Mouse (Mus musculus): ENCODE results near the gene Cd96. TPM values are rescaled to one million over a fixed set of nuclear protein-coding genes. Genes with fewer than 3 reads are reported as not detected.
A peak's percentile ranks its signal among the peaks of the same experiment; 100 is the strongest.

Gene Cd96
- polyA plus RNA-seq, 1 experiment, result 0.91 TPM

GRCm38 (mm10) chr16:46009717-46010116 is 110.3 kb downstream of the Cd96 start:
- Histone ChIP-seq H3K4me1 (ENCODE audit: control insufficient read depth, insufficient read depth, insufficient read length, low read length) (peaks cover 8% of the 10 kb centered on the region), H3K36me3 (ENCODE audit: control insufficient read depth, insufficient read depth, low read length) (no peaks in the 10 kb centered on the region), H3K27me3 (ENCODE audit: control insufficient read depth, insufficient read depth, low read length) (no peaks in the 10 kb centered on the region), H3K27ac (ENCODE audit: insufficient read depth, low read depth, low read length) (peak overlapping the region; percentile 61), H3K4me3 (ENCODE audit: low read depth, low read length) (peak overlapping the region; percentile 77)
- WGBS, result under 1% methylated on average over 13 of the region's 13 CpGs
- no peak for TF ChIP-seq CTCF (IDR thresholded peaks at IDR 0.05; ENCODE audit: extremely low read depth, insufficient read length, insufficient replicate concordance, low read depth, low read length)
- no peak for TF ChIP-seq POLR2A (IDR thresholded peaks at IDR 0.05; ENCODE audit: low read depth, low read length)

DNA sequence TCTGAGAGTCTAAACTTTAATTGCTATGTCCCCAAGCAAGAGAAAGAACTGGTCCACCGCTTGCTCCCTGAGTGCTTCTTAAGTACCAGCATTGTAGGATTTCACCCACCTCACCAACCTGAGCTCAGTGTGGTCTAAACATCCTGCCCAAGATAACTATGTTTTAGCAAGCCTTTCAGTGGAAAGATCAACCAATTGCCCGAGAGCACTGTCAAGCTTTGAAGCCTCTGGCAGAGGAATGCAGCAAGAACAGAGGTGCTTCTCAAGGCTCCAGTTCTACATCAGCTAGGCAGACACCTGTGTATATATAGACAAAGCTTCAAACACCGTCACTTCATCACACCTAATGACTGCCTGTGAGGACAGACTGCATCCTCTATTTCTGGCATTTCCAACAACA is 111.3 kb downstream of the Cd96 start:
- Histone ChIP-seq H3K27me3 (ENCODE audit: control insufficient read depth, insufficient read depth, low read length) (no peaks in the 10 kb centered on the region), H3K4me3 (ENCODE audit: low read depth, low read length) (no peak overlapping the region), H3K27ac (ENCODE audit: insufficient read depth, low read depth, low read length) (no peak overlapping the region), H3K4me1 (ENCODE audit: control insufficient read depth, insufficient read depth, insufficient read length, low read length) (peaks cover 8% of the 10 kb centered on the region), H3K36me3 (ENCODE audit: control insufficient read depth, insufficient read depth, low read length) (no peaks in the 10 kb centered on the region)
- no peak for TF ChIP-seq POLR2A (IDR thresholded peaks at IDR 0.05; ENCODE audit: low read depth, low read length)
- no peak for TF ChIP-seq CTCF (IDR thresholded peaks at IDR 0.05; ENCODE audit: extremely low read depth, insufficient read length, insufficient replicate concordance, low read depth, low read length)
- 41% methylated on average over 3 of the region's 3 CpGs for WGBS

DNA sequence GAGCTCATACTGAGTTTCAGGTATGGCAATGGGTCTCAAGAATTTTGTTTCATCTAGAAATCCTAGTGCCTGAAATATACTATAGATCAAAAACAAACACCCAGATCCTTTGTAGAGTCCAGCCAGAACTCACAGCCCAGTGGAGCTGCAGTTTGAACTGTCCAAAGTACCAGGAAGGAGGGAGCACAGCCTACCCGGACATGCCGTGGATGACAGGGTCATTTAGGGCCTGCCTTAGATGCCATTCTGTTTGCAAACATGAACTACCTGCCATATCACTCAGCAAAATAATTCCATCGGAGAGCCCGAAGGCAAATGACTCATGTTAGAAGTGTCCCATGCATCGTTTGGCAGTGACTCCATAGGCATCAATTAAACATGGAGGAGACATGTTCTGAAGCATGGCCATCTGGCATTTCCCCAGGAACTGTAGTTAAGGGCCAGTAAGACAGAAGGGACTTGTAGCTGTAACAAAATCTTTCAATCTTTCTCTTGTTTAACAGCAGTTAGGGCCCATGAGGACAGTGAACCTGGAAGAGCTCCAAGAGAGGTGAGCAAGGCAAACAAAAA is 111.9 kb downstream of the Cd96 start:
- no peaks in the 10 kb centered on the region for H3K36me3 ChIP-seq (ENCODE audit: control insufficient read depth, insufficient read depth, low read length)
- no peak overlapping the region for H3K27ac ChIP-seq (ENCODE audit: insufficient read depth, low read depth, low read length)
- no peak for TF ChIP-seq POLR2A (IDR thresholded peaks at IDR 0.05; ENCODE audit: low read depth, low read length)
- no peak for TF ChIP-seq CTCF (IDR thresholded peaks at IDR 0.05; ENCODE audit: extremely low read depth, insufficient read length, insufficient replicate concordance, low read depth, low read length)
- H3K27me3 ChIP-seq (ENCODE audit: control insufficient read depth, insufficient read depth, low read length), result no peaks in the 10 kb centered on the region
- peaks cover 8% of the 10 kb centered on the region for H3K4me1 ChIP-seq (ENCODE audit: control insufficient read depth, insufficient read depth, insufficient read length, low read length)
- 27% methylated on average over 5 of the region's 5 CpGs for WGBS
- no peak overlapping the region for H3K4me3 ChIP-seq (ENCODE audit: low read depth, low read length)

DNA sequence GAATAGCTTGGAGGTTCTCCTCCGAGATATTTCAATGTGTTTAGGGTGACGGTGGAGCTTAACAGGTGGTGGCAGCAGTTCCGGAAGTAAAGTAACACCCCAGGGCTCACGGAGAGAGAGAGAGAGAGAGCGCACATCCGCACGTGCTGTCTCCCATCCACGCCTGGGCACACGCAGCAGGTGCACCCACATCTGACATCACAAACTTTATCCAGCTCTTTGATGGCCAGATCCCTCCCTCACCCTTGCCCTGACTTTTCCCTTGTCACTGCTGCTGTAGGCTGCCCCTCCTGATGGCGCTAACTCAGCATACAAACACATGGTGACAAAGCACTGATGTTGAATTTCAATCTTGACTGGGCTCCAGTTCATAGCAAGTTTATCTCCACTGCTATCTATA is 113.8 kb downstream of the Cd96 start:
- Histone ChIP-seq H3K27ac (ENCODE audit: insufficient read depth, low read depth, low read length) (no peak overlapping the region), H3K36me3 (ENCODE audit: control insufficient read depth, insufficient read depth, low read length) (no peaks in the 10 kb centered on the region), H3K4me3 (ENCODE audit: low read depth, low read length) (no peak overlapping the region), H3K27me3 (ENCODE audit: control insufficient read depth, insufficient read depth, low read length) (no peaks in the 10 kb centered on the region), H3K4me1 (ENCODE audit: control insufficient read depth, insufficient read depth, insufficient read length, low read length) (peaks cover 8% of the 10 kb centered on the region)
- 86% methylated on average over 10 of the region's 10 CpGs for WGBS
- TF ChIP-seq CTCF (IDR thresholded peaks at IDR 0.05; ENCODE audit: extremely low read depth, insufficient read length, insufficient replicate concordance, low read depth, low read length) (no peak), POLR2A (IDR thresholded peaks at IDR 0.05; ENCODE audit: low read depth, low read length) (no peak)

DNA sequence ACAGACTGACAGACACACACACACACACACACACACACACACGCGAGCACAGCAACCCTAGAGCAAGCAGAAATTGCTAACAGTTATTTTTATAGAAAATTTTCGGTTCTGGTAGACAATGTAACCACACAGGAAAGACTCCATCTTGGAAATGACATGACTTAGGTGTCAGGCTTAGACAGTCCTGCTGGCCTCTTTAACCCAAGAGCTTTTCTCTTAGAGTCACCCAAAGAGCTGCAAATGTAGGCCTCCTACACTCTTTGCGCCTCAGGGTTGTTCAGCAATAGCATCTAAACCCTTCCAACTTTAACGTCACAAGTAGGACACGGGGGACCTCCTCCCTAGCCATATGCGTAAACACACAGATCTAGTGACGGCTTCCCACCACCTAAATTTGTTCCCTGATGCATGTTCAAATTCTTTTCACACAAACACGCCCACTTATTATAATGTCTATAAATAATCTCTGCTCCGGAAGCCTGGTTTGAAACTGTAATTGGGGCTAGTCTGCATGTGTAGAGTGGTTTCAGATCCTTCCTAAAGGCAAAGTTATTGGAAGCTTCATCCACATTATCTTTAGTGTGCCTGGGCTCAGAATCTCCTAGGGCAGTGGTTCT is 118.4 kb downstream of the Cd96 start:
- WGBS, result 81% methylated on average over 10 of the region's 10 CpGs
- TF ChIP-seq POLR2A (IDR thresholded peaks at IDR 0.05; ENCODE audit: low read depth, low read length) (no peak), CTCF (IDR thresholded peaks at IDR 0.05; ENCODE audit: extremely low read depth, insufficient read length, insufficient replicate concordance, low read depth, low read length) (no peak)

DNA sequence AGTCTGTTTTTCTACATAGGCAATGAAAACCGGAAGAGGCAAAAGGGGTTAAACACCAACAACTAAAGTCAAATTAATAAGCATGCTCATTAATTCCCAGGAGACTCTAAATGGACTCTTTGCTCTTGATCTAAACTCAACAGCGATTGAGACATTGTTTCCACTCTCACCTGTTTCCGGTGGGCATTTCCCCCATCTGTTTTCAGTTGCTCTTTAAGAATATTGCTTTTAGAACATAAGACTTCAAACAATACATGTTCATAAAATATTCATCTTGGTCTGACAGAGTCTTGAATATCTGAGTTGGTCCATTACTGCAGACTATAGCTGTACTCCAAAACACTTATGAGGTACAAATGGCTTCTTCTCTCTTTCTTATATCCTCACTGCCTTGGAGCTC is 119.1 kb downstream of the Cd96 start:
- Histone ChIP-seq H3K4me1 (ENCODE audit: control insufficient read depth, insufficient read depth, insufficient read length, low read length) (no peaks in the 10 kb centered on the region), H3K36me3 (ENCODE audit: control insufficient read depth, insufficient read depth, low read length) (no peaks in the 10 kb centered on the region; the same call in 1 of the 2 replicates), H3K27ac (ENCODE audit: insufficient read depth, low read depth, low read length) (no peak overlapping the region), H3K4me3 (ENCODE audit: low read depth, low read length) (no peak overlapping the region), H3K27me3 (ENCODE audit: control insufficient read depth, insufficient read depth, low read length) (no peaks in the 10 kb centered on the region)
- TF ChIP-seq POLR2A (IDR thresholded peaks at IDR 0.05; ENCODE audit: low read depth, low read length), result no peak
- TF ChIP-seq CTCF (IDR thresholded peaks at IDR 0.05; ENCODE audit: extremely low read depth, insufficient read length, insufficient replicate concordance, low read depth, low read length), result no peak
- 80% methylated on average over 3 of the region's 3 CpGs for WGBS

More for the DNA sequence above, 118.4 kb downstream of the Cd96 start:
- Histone ChIP-seq H3K27ac (ENCODE audit: insufficient read depth, low read depth, low read length) (no peak overlapping the region), H3K36me3 (ENCODE audit: control insufficient read depth, insufficient read depth, low read length) (no peaks in the 10 kb centered on the region; the same call in 1 of the 2 replicates), H3K4me3 (ENCODE audit: low read depth, low read length) (no peak overlapping the region), H3K27me3 (ENCODE audit: control insufficient read depth, insufficient read depth, low read length) (no peaks in the 10 kb centered on the region), H3K4me1 (ENCODE audit: control insufficient read depth, insufficient read depth, insufficient read length, low read length) (peaks cover 3% of the 10 kb centered on the region; the same call in 1 of the 2 replicates)

DNA sequence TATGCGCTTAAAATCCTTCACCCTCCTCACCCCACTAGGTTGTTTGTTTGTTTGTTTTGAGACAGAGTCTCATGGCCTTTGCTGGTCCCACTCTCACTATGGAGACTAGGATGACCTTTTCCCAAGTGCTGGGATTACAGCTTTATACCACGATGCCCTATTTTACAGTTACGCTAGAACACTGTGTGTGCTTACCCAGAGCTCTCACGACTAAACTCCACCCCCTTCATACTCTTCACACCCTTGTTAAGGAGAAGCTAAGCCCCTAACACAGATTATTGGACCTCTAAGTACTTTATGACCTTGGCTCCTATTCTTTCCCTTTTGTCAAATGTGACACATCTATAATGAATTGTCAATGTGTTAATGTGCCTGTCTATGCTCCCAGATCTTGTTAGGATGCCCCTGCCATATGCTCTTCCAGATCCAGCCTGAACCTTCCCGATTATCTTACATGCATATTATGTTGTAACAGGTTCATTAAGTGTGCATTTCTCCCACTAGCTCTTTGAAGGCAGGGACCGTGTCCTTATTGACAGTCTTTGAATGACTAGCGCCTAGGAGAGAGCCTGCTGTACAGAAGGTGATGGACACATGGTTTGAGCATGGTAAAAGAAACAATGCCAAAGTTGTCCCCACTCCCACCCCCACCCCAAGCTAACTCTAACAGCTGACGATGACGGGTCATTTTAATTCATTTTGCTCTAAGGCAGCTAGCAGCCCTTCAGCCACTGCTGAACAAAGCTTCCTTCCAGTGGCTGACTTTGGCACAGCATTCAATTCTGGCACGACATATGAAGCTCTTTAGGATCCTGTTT is 120.5 kb downstream of the Cd96 start:
- Histone ChIP-seq H3K27me3 (ENCODE audit: control insufficient read depth, insufficient read depth, low read length) (no peaks in the 10 kb centered on the region), H3K27ac (ENCODE audit: insufficient read depth, low read depth, low read length) (no peak overlapping the region), H3K4me1 (ENCODE audit: control insufficient read depth, insufficient read depth, insufficient read length, low read length) (no peaks in the 10 kb centered on the region), H3K36me3 (ENCODE audit: control insufficient read depth, insufficient read depth, low read length) (no peaks in the 10 kb centered on the region; the same call in 1 of the 2 replicates), H3K4me3 (ENCODE audit: low read depth, low read length) (no peak overlapping the region)
- 75% methylated on average over 10 of the region's 10 CpGs for WGBS
- no peak for TF ChIP-seq POLR2A (IDR thresholded peaks at IDR 0.05; ENCODE audit: low read depth, low read length)
- no peak for TF ChIP-seq CTCF (IDR thresholded peaks at IDR 0.05; ENCODE audit: extremely low read depth, insufficient read length, insufficient replicate concordance, low read depth, low read length)
